Mouse (Mus musculus): Measurements from ENCODE around the gene Mpst.

- no peak for TF ChIP-seq CTCF (IDR thresholded peaks at IDR 0.05 in 2 of 3, conservative IDR thresholded peaks at IDR 0.05 in 1 of 3; ENCODE audit: control insufficient read depth in 1 of 3, insufficient read depth in 1 of 3, low read depth in 2 of 3, low read length in 3 of 3, poor library complexity in 1 of 3, severe bottlenecking in 1 of 3)
- no peak for TF ChIP-seq POLR2A (IDR thresholded peaks at IDR 0.05; ENCODE audit: control insufficient read depth in 1 of 2, insufficient read depth in 1 of 2, low read depth in 1 of 2, low read length in 2 of 2, poor library complexity in 1 of 2)
- no peak for TF ChIP-seq MXI1 (IDR thresholded peaks at IDR 0.05; ENCODE audit: low read depth, low read length)
- TF ChIP-seq POLR2AphosphoS5 (IDR thresholded peaks at IDR 0.05; ENCODE audit: borderline replicate concordance, low read depth, low read length): no peak
- TF ChIP-seq EP300 (IDR thresholded peaks at IDR 0.05; ENCODE audit: low read depth in 1 of 2, low read length in 2 of 2): no peak
Observed at GRCm38 (mm10) chr15:78384220-78385116, 21.7 kb upstream of the Mpst start.
